Mouse (Mus musculus) lung, embryonic 16.5 days (tissue): ENCODE measurements at regions not wholly inside any gene's neighbourhood (a gene's known extent, or its start where the extent isn't known, plus 50 kb on each side); places are given as distances from the start of the nearest gene placed in this dataset.

Experiments
- ATAC-seq: fragments of 200-750 bp; cut with Nextera tagmentation; 2 replicates; pipeline ENCODE4 v1.8.0; 2017; ENCODE audit warnings: low read depth, mild to moderate bottlenecking, moderate library complexity
- H3K27ac ChIP-seq: fragments of 300-500 bp; sonication (generic); 2 replicates; pipeline ENCODE4 v1.5.1; 2014; ENCODE audit warnings: mild to moderate bottlenecking, control low read depth, low read length
- H3K27me3 ChIP-seq: fragments of 300-500 bp; sonication (generic); 2 replicates; pipeline ENCODE4 v1.6.1; 2014; ENCODE audit warnings: low read depth, low read length, mixed read lengths; ENCODE audit not compliant: control insufficient read depth, insufficient read depth
- H3K36me3 ChIP-seq: fragments of 300-500 bp; sonication (generic); 2 replicates; pipeline ENCODE4 v1.6.1; 2014; ENCODE audit warnings: low read length; ENCODE audit not compliant: control insufficient read depth, insufficient read depth
- H3K4me1 ChIP-seq: fragments of 300-500 bp; sonication (generic); replicated peaks from 2 replicates; pipeline ENCODE4 v1.6.1; 2014; ENCODE audit warnings: low read length, mixed read lengths; ENCODE audit not compliant: control insufficient read depth, insufficient read depth
- H3K4me2 ChIP-seq: fragments of 300-500 bp; sonication (generic); 2 replicates; pipeline ENCODE4 v1.6.1; 2014; ENCODE audit warnings: low read depth, low read length, control low read depth
- H3K4me3 ChIP-seq: fragments of 300-500 bp; sonication (generic); 2 replicates; pipeline ENCODE4 v1.5.1; 2014; ENCODE audit warnings: mild to moderate bottlenecking, low read length, control low read depth
- H3K9ac ChIP-seq: fragments of 300-500 bp; sonication (generic); 2 replicates; pipeline ENCODE4 v1.6.1; 2014; ENCODE audit warnings: low read length, control low read depth
- H3K9me3 ChIP-seq: fragments of 300-500 bp; sonication (generic); 2 replicates; pipeline ENCODE4 v1.6.1; 2016; ENCODE audit warnings: low read length; ENCODE audit not compliant: control insufficient read depth
- WGBS: fragments of 180-500 bp; shearing (Covaris S2); extraction: QIAGEN DNeasy Blood & Tissue Kit; methylation state at CpG from one replicate; pipeline ENCODE4 v1.1.7; 2014; 5-methylcytosine and 5-hydroxymethylcytosine counted together

DNA sequence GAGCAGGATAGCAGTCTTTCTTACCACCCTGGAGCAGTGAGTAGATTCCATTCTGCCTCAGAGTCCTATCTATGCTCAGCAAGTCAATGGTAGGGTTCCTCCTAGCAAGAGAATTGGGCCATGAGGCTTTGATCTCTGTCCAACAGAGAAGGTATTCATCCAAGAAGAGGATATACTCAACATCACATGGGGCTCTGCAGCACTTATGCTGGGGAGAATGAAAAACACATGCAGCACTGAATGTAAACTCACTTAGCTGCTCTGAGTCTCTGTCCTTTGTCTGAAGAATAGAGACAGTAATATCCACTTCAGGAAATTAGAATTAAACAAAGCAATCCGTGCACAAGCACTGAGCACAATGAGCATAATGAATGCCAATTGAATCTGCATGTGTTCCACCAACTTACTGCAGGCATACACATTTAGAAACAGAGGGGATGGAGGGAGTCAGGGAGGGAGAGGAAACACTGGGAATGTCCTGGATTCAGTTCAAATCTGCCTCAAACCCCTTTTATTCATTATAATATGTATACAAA is 714.6 kb downstream of the Gm9195 start:
- Histone ChIP-seq H3K4me3 (no peak overlapping the region), H3K9me3 (no peaks in the 10 kb centered on the region), H3K9ac (no peak overlapping the region), H3K4me1 (no peaks in the 10 kb centered on the region), H3K36me3 (no peaks in the 10 kb centered on the region), H3K27ac (no peak overlapping the region), H3K27me3 (no peaks in the 10 kb centered on the region), H3K4me2 (no peak overlapping the region)
- WGBS, result 44% methylated on average over 1 of the region's 1 CpGs
- ATAC-seq, result no peak

DNA sequence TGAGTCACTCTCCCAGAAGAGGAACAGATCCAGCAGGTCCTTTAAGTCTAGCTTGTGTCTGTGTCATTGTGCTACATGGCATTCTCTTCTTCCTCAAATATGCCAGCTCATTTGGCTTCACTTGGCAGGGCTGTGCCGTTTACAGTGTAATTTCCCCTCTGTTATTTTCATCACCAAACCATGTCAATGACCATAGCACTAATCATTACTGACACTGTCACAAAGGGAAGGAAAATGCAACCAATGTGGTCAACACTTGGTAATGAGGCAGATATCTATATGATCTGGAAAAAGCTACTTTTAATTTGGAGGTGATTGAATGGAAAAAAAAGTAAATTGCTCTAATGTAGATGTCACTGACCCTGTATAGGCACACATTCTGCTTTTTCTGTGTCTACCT is 724.8 kb downstream of the Gm9195 start:
- Histone ChIP-seq H3K27me3 (no peaks in the 10 kb centered on the region), H3K27ac (no peak overlapping the region), H3K4me2 (no peak overlapping the region), H3K4me3 (no peak overlapping the region), H3K9ac (no peak overlapping the region), H3K4me1 (no peaks in the 10 kb centered on the region), H3K9me3 (no peaks in the 10 kb centered on the region), H3K36me3 (no peaks in the 10 kb centered on the region)
- no peak for ATAC-seq
- WGBS, result 77% methylated on average over 1 of the region's 1 CpGs

DNA sequence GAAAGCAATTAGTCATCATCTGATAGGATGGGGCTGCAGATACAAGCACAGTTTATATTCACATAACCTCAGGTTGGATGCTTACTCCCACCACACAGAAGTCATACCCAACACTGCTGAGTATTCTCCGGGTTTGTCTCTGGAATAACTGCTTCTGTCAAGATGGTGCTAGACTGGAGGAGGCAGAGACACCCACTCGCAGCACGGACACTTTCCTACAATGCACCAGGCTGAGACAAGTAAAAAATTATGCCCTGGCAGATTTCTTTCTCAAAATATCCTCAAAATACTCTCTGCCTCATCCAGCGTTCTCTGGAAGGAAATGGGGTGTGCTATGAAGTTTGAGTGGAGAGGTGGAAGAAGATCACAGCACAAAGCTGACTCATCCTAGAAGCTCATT is 763.1 kb downstream of the Gm9195 start:
- Histone ChIP-seq H3K4me3 (no peak overlapping the region), H3K27ac (no peak overlapping the region), H3K27me3 (no peaks in the 10 kb centered on the region), H3K9me3 (no peaks in the 10 kb centered on the region), H3K36me3 (no peaks in the 10 kb centered on the region), H3K9ac (no peak overlapping the region), H3K4me1 (0 out of 2 replicates have a peak, but pooled peaks cover under 1% of the 10 kb centered on the region), H3K4me2 (no peak overlapping the region)
- no peak for ATAC-seq
- WGBS, result 91% methylated on average over 4 of the region's 4 CpGs

DNA sequence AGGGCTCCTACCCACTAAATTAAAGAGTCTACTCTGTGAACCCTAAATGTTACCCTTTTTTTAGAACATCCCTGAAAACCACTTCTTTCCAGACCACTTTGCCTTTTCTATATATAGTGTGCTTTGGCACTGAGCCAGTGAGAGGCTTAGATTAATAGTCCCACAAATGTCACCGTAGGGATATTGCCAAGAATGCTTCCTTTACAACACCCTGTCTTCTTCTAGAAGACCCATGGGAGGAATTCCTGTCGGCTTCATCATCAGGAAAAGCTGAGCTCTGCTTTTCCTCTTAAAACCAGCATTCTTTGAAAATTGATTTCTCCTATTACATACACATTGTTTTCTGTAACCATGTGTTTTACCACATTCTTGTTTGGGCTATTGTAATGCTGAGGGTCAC is 768.1 kb downstream of the Gm9195 start:
- ATAC-seq, result no peak
- 29% methylated on average over 2 of the region's 2 CpGs for WGBS

DNA sequence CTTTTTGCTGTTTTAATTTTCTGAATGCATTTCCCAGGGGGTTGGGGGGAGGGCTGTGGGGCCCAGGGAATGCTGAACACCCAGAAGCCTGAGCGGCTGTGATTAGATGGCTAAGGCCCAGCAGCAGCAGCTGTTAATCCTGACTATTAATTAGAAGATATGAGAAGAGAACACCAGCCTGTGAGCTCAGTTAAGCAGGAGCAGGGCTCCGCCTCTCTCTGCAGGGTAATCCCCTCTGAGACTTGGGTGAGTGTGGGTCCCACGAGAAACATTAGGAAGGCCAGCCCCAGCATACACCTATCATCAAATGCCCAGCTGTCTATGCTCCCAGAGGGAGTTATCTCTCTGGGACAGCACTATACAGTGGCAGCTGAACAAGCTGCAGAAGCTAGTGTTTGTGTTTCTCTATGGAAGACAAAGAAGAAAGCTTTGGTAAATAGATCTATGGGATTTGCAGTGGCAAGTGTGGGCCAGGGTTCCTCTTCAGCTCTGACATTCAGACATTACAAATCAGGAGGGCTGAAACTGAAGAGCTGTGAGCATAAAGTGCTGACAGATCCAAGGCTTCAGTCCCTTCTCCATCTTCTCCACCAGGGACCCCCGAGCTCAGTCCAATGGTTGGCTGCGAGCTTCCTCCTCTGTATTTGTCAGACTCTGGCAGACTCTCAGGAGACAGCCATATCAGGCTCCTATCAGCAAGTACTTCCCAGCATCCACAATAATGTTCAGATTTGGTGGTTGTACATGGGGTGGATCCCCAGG is 781.9 kb downstream of the Gm9195 start:
- H3K27ac ChIP-seq, result no peak overlapping the region
- H3K36me3 ChIP-seq, result no peaks in the 10 kb centered on the region
- no peak for ATAC-seq
- H3K4me3 ChIP-seq, result no peak overlapping the region
- WGBS, result 39% methylated on average over 5 of the region's 5 CpGs
- no peaks in the 10 kb centered on the region for H3K9me3 ChIP-seq
- no peaks in the 10 kb centered on the region; the same call in 1 of the 2 replicates for H3K4me1 ChIP-seq
- no peaks in the 10 kb centered on the region for H3K27me3 ChIP-seq
- no peak overlapping the region for H3K4me2 ChIP-seq
- H3K9ac ChIP-seq, result no peak overlapping the region

More for the DNA sequence above, 768.1 kb downstream of the Gm9195 start:
- H3K36me3 ChIP-seq, result no peaks in the 10 kb centered on the region
- H3K27ac ChIP-seq, result no peak overlapping the region
- no peak overlapping the region for H3K9ac ChIP-seq
- no peaks in the 10 kb centered on the region for H3K9me3 ChIP-seq
- H3K4me3 ChIP-seq, result no peak overlapping the region
- H3K27me3 ChIP-seq, result no peaks in the 10 kb centered on the region
- H3K4me1 ChIP-seq, result 0 out of 2 replicates have a peak, but pooled peaks cover 2% of the 10 kb centered on the region
- H3K4me2 ChIP-seq, result no peak overlapping the region

DNA sequence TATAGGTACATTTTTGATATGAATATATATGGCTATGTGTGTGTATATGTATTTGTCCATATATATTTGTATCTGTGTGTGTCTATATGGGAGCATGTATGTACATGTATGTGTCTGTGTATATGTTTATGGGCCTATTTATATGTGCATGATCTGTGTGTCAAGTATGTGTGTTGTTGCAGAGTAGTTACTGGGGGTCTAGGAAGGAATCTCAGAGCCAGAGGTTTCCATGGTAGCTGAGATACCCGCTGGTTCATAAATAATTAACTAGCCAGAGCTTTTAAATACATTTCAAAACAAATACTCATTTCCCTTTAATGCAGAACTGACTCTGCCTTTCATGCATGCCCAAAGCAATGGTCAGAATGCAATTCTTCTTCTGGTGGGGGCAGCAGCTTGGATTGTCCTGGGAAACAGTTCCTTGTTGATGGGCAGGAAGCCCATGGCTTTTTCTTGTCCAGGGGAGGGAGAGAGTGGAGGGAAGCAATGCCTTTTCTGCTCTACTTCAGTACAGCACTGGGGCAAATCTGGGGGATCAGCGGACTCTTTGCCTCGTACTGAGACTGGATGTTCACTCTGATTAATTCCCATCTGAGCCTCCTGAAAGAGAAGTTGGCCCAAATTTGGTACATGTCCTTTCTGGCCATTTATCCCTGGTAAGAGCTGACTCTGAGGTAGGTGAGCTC is 798.7 kb downstream of the Gm9195 start:
- WGBS, result 61% methylated on average over 3 of the region's 3 CpGs
- ATAC-seq, result no peak
- H3K9me3 ChIP-seq, result no peaks in the 10 kb centered on the region
- no peaks in the 10 kb centered on the region for H3K4me1 ChIP-seq
- no peak overlapping the region for H3K9ac ChIP-seq
- H3K36me3 ChIP-seq, result no peaks in the 10 kb centered on the region
- H3K27me3 ChIP-seq, result no peaks in the 10 kb centered on the region
- no peak overlapping the region for H3K27ac ChIP-seq
- H3K4me2 ChIP-seq, result no peak overlapping the region
- H3K4me3 ChIP-seq, result no peak overlapping the region

DNA sequence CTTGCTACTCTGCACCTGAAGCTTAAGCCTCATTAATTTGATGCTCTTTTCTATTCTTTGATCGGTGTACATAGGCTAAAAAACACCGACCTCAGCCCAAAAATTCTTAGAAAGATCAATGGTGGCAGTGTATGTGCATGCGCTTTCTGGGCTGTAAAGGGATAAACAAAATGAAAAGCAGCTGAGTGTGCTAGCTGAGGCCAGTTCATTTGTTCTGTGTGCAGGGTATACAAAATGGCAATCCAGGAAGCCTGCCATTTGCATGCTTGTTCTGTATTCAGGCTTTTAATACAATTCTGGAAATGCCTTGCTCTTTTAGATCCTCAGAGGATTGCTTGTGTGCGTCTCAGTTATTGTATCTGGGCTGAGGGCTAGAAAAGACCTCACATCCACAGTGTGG is 817.1 kb downstream of the Gm9195 start:
- WGBS, result 81% methylated on average over 4 of the region's 4 CpGs
- no peak overlapping the region for H3K27ac ChIP-seq
- H3K36me3 ChIP-seq, result no peaks in the 10 kb centered on the region

DNA sequence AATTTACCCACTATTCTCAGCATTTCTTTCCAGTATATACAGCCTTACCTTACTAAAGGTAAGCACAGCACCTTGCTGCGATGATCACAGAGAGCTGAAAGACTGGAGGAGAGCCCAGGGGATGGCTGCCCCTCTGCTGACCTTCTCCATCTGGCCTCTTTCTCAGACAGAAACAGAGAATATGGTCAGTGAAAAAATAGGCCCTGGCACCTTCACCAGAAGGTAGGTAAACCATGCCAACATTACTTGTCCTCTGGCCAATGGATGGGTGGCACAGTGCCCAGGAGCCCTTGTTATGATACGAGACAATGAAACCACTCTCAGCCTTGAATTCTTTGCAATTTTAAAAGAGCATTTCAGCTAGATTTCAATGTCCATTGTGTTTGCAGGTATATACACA is 817.8 kb downstream of the Gm9195 start:
- Histone ChIP-seq H3K36me3 (no peaks in the 10 kb centered on the region), H3K27ac (no peak overlapping the region), H3K4me3 (no peak overlapping the region), H3K4me2 (no peak overlapping the region), H3K9me3 (no peaks in the 10 kb centered on the region), H3K9ac (no peak overlapping the region), H3K27me3 (no peaks in the 10 kb centered on the region), H3K4me1 (no peaks in the 10 kb centered on the region)
- 68% methylated on average over 2 of the region's 2 CpGs for WGBS
- no peak for ATAC-seq

More for the DNA sequence above, 817.1 kb downstream of the Gm9195 start:
- Histone ChIP-seq H3K4me1 (no peaks in the 10 kb centered on the region), H3K27me3 (no peaks in the 10 kb centered on the region), H3K9ac (no peak overlapping the region), H3K9me3 (no peaks in the 10 kb centered on the region), H3K4me2 (no peak overlapping the region), H3K4me3 (no peak overlapping the region)
- no peak for ATAC-seq

DNA sequence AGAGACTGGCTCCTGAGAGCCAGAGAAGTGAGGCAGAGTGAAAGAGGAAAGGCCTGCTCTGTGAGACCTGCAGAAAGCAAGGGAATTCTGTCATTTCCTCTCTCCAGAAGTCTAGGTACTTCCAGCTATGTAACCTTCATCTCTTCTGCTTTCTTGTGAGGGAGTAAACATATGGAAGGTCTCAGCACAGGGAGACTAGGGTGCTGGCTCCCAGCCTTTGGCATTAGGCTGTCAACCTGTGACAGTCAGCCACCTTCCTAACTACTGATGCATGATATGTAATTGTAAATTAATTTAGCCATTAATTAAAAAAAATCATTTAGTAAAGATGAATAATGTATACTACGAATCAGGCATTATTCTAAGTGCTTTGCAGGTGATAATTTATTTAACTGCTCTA is 819.2 kb downstream of the Gm9195 start:
- Histone ChIP-seq H3K4me3 (no peak overlapping the region), H3K9me3 (no peaks in the 10 kb centered on the region), H3K27ac (no peak overlapping the region), H3K27me3 (no peaks in the 10 kb centered on the region), H3K36me3 (no peaks in the 10 kb centered on the region), H3K4me1 (no peaks in the 10 kb centered on the region), H3K9ac (no peak overlapping the region), H3K4me2 (no peak overlapping the region)
- 54% methylated on average over 1 of the region's 1 CpGs for WGBS
- ATAC-seq, result no peak
